Mouse (Mus musculus) adrenal gland, adult 8-10 months (tissue): ENCODE data around the gene Gpr87. TPM values are rescaled to one million over a fixed set of nuclear protein-coding genes. Genes with fewer than 3 reads are reported as not detected.

Experiments
- DNase-seq: peaks from one replicate; pipeline ENCODE4 v3.0.0; 2022
- total RNA-seq, 4 experiments: library from RNA; stranded (reverse); gene quantifications; 2 replicates each; pipeline ENCODE4 v1.2.4; 2022

The Gpr87 gene
- total RNA-seq, result not detected

DNA sequence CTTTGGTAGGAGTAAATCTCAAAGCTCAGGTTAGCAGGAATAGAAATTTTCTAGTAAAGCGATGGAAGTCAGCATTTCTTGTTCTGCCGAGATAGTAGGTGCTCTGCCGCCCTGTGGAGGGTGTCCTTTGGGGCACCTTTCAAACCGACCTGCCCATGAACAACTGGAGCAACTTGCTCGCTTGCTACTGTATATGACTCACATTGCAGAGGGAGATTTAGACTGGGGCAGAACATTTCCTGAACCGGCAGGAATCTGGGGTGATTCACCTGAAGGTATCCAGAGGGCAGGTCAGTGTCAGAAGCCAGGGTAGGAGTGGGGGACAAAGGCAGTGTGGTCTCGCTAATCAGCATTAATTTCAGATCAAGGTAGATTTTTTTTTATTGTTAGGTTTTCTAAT lies at the start of gene Gpr87:
Gene Gpr87 (minus strand): TSS at position 167 of the 400 bp plus-strand sequence.
- no peak for DNase-seq

DNA sequence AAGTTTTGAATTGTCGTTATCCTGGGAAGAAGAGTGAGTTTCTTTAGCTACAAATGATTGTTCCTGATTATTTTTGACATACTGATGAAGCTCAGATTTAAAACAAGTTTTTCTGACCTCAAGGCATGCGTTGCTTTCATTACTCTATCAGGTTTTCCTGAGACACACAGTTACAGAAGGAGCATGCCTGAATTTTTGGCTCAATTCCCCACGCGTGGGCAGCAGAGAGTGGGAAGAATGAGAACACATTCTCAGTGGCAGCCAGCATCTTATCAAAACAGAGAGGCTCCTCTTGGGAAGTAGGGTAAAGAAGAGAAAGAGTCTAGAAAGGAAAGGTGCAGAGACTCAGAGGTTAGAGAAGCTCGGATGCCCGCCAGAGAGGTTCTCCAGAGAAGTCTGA lies 48.5 kb upstream of the Gpr87 start:
- no peak for DNase-seq

DNA sequence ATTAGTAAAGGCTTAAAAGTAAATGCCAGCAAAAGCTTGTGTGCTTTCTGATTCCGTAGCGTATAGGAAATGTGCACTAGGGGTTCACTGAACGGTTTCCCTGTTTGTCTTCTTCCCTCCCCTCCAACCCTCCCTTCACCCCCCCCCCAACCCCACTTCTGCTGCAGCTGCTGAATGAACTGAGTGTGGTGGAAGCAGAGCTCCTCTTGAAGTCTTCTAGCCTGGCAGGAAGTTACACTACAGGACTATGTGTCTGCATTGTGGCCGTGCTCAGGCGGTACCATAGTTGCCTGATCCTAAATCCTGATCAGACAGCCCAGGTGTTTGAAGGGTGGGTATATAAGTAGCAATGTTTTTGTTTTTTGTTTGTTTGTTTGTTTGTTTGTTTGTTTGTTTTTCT lies 40.0 kb upstream of the Gpr87 start:
- no peak for DNase-seq

DNA sequence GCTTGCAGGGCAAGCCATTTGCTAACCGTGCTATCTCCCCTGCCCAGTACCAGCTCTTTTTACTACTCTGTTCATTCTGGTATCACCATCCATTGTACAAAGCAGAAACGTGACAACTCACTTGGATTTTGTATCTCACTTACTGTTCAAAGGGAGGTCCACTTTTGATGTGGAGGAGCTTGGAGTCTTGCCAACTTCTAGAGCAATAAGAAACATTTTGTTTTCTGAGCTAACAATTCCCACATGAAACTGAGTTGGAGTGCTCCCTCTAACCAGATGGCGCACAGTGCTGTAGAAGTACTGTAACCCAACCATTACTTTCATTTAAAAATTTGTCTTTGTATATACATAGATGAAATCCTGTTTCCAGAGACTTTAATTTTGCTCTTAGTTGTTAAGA lies 36.0 kb upstream of the Gpr87 start:
- no peak for DNase-seq

DNA sequence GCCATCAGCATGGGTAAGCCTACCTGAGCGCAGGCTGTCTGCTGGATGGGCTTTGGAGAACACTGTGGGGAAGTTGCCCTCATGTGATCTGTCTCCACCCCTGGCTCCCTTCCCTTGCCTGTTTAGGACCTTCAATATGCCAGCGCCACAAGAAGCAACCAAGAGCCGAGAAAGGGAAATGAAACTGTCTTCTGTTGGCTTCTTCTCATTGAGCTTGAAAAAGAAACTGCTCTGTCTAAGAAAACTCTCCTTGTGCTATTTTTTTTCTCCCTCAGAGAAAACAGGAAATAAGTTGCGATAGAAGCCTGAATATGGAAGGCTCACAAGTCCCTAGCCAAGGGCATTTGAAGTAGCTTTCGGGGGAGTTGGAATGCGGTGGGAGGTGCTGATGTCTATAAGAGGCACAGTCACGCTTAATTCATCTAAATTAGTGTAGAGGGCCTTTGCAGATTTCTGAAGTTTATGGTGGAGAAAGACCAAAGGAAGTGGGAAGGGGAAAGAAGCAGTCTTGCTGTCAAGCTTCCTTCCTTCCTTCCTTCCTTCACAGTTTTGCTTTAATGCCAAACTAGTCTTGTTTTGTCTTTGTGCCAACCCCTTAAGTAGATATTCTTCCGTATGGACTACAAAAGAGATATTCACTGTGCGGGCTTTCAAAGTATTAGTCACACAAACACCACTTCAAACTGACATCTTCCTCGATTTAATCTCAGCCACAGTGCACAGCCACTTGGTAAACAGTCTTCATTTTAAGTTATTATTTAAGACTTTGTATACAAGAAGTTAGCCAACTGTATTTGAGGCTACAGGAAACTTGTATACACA lies 34.0 kb upstream of the Gpr87 start:
- peak; percentile 18 for DNase-seq

DNA sequence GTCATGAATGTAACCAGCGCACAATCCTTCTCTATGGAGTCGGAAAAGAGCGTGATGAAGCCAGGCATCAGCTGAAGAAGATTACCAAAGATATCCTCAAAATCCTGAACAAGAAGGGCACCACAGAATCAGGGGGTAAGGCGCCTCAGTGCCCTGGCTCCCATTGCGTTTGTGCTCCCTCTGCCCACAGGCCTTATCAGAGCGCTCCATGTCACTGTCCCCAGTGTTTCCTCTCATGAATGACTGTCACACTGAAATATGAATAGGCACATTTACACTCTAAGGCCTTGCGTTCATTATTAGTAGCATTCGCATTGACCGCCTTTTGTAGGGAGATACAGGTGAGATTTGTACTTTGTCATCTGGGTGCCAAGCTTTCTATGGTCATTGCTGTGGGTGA lies 32.8 kb upstream of the Gpr87 start:
- DNase-seq, result no peak

DNA sequence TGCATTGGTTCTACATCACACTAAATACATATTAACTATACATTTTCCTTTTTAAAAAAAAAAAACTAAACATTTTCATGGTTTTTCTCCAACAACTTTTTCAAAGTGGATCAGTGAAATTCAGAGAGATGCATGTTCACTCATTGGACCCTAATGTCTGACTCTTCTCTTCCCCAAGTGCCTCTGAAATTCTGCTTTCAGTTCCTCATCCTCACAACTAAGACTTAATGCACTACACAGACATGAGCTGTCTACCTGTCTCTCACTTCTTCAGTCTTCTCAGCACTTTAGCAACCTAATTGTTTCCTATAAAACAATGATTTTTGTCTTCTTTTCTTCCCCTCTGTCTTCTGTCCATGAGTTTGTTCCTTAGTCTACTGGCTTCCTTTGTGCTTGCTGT lies 30.5 kb upstream of the Gpr87 start:
- no peak for DNase-seq

DNA sequence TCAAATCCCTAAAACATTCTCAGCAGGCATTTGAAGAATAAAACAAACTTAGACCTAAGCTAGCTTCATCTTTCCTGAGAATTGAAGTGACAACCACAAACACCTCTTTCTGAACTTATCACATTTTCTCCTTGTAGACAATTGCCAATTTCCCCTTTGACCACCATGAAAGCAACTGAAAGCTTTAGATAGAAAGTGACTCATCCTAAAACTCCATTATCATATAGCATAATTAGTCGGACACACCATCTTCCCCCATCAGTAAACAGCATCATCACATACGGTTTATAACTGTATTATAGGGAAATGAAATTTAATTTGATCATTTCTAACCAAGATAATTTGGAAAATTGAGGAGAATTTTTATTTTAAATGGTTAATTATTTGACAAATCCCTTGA lies 27.4 kb upstream of the Gpr87 start:
- DNase-seq, result no peak

DNA sequence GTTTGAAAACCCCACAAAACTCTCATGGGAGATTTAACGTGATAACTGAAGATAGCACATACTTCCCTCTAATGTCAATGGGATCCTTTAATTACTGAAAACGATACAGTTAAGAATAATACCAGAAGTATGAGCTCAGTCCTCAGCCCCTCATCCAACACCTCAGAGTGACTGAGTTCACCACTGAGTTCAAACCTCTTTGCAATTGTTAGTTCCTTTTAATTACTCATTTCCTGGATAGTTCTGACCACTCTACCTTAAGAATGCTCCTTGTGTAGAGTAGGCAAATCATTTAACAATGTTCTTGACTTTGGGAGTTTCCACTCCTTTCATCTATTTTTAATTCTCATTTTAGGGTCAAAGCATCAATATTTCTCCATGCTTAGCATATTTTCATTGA lies 24.4 kb upstream of the Gpr87 start:
- no peak for DNase-seq

DNA sequence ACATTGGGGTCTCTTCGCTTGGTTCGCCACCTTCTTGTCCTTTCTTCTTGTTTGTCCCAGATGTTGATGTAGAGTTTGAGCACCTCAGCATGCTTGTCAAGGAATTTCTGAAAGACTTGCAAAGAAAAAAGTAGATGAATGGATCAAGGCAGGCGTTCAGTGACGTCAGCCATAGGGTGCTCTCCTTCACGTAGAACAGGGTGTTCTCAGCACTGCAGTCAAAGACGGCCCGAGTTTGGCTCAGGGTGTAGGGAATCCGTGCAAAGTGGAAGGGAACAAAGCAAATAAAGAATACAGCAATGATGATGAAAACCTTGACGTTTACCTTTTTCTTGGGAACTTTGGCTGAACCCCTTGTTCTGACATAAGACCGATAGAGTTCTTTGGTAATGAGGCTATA lies 22.3 kb upstream of the Gpr87 start:
- DNase-seq, result no peak

DNA sequence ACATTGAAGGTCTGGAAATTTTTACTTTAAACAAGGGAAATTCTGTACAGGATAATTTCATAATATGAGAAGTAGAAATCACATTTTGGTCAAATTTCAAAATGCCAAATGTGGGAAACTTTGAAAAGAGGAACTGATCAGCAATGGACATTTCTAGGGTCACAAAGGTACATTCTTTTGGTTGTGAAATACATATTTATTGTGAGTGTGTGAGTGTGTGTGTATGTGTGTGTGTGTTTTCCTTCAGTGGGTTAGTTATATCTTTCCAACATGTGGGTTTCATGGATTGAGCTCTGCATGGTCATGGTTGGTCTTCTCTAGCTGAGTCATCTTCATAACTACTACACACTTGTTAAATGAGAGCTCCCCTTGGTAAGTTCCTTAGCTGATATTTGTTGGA lies 17.5 kb upstream of the Gpr87 start:
- no peak for DNase-seq

DNA sequence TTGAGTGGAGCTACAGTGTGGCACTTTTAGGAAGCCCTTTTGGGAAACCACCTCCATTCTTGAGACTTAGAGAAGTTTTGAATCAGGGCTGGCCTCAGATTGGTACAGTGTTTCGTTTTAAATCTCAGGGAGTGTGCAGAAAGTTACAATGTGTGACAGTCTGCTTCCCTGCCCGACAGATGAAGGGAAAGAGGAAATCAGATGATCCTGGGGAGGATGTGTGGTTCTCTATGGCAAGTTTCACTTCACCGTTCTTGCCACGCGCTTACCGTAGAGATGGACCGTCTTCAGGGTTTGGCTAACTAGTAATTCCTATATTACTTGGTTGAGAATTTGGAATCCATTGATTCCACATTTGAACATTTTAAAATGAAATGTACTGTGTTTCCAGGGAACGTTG lies 16.9 kb upstream of the Gpr87 start:
- DNase-seq, result no peak

DNA sequence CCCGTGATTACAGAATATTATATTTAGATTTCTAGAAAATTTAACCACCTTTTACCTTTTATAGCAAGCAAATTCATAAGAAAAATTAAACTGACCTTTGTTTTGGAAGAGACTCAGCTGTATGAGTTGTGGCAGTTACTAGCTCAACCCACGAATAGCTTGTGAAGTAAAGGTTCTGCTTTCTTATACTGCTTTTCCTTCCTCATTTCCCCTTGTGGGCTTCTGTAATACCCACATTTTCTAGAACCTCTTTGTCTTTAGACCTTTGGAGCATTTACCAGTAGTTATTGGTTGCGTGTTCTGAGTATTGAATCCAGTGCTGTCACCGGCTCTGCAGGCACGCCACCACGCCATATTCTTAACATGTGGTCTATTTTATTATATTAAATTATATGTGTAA lies 15.8 kb upstream of the Gpr87 start, which contains the start of gene P2ry13:
Gene P2ry13 (minus strand): TSS at position 156 of the 400 bp plus-strand sequence.
- DNase-seq, result no peak

DNA sequence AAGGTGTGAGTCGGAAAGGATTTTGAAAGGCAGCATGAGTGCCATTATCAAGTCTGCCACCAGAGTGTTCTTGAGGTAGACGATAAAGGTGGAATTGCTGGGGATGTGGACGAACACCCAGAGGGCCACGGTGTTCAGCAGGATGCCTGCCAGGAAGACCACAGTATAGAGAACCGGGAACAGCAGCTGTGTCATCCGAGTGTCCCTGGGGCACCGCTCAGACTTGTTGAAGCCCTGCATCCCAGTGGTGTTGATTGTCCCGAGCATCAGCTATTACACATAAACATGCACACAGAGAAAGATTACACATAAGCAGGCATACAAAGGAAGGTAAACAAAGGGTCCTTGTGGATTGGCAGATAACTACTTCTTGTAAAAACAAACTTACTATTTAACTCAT lies 15.2 kb upstream of the Gpr87 start:
- no peak for DNase-seq

DNA sequence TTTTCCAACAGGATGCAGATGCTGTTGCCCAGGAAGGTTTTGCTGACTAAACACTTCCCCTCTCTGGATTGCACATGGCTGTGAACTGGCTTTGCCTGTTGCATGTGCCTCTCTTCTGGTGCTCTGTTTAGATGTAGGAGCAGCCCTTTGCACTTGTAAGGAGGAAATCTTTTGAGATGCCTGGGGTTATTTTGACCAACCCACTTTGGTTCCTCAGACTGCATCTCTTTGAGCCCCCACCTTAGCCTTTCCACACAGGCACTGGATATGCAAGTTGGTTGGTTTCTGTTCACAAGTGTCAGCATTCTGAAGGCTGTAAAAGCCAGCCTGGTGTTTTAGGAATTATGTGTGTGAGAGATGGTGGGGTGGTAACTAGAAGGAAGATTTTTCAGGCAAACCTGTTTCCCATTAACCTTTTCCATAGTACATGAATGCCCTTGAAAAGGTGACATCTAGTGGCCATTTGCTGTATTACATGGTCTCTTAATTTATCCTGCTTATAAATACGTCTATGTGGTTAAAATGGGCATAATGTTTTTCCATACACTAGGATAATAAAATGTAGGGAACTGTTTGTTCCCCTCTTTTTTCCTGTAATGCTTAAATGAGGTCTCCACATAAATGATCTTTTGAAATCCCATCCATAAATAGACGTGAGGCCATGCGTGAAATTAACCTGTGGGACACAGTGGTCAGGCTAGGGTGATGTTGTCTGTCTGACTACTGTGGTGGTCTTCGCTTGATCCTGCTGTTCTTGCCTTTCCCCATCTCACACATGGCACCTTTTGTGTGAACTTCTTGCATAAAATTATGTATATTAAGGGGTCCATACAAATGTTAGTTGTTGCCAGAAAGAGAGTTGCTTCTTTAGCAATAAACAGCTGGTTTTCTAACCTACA lies 14.0 kb upstream of the Gpr87 start:
- no peak for DNase-seq

DNA sequence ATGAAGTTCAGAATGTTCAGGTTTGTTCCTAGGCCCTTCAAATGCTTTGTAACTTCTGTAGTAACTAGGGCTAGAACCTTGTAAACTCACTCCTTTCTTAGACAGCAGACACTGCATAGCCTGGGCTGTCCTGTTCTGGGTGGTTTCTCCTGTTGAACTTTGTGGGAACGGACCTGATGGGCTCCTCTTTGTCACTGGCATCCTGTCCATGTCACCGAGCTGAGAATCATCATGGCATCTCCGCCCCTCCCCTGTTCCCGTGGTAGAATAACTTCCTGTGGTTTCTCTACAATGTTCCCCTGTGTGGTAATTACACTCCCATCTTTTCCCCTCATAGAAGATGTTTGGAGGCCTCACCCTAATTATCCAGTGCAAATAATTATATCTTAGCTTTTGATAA lies 11.0 kb upstream of the Gpr87 start:
- no peak for DNase-seq

DNA sequence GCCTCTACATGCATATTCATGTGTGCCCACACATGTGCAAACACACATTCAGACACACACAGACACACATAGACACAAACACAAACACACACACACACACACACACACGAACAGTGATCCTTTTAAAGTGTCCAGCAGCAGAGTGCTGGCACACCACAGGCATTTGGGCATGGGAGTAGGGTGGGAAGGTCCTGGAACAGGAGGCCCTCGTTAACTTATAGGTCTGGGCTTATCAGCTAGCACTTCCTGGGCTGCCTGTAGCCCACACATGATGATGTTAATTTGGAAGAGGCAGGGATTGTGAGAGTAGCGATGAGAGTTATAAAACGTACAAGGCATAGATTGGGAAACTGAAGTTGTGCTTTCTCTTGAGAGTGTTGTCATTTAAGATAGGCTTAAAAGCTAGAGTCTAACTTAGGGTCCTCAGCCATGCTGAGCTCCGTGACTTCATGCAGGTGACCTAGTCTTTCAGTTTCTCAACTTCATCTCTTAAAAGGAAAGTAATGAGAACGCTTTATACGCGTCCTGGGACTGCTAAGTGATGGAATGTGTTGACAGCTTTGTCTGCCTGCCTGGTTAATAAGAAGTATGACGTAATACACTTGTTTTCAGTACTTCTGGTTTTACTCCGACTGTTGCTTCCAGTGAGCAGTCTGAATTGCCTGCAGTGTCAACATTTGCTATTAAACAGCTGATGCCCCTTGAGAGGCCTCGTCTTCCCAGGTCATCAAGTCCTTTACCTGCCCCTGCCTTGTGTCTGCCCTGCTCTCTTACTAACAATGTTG lies 10.0 kb upstream of the Gpr87 start:
- DNase-seq, result no peak

DNA sequence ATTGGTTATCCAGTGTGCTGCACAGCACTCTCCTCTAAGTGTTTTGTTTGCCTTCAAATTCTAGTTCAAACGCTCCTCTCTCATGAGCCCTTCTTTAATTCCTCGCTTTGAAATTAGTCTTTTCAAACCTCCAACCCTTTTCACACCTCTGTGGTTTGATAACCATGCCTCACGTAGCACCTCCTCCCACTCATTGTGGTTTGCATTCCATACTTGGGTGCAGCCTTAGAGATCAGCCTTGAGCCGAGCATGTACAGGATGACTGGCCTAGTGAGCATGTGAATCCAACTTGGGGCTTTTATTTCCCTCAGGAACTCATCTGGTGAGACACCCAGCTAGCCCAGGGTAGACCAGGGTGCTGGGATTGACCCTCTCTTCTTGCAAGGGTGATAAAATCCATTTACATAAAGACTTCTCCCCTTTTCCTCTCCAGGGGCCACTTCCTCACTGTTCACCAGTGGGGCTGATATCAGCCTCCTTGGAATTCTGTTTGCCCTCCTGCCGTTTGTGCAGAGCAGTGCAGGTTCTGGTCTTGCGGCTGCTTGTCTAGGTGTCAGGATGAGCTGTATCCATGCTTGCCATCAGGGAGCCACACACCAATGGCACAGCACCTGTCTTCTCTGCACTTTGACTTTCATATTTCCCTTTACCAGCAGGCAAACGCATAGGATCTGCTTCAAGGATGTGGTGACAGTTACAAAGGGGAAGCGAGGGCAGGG lies 9.1 kb upstream of the Gpr87 start:
- DNase-seq, result no peak

DNA sequence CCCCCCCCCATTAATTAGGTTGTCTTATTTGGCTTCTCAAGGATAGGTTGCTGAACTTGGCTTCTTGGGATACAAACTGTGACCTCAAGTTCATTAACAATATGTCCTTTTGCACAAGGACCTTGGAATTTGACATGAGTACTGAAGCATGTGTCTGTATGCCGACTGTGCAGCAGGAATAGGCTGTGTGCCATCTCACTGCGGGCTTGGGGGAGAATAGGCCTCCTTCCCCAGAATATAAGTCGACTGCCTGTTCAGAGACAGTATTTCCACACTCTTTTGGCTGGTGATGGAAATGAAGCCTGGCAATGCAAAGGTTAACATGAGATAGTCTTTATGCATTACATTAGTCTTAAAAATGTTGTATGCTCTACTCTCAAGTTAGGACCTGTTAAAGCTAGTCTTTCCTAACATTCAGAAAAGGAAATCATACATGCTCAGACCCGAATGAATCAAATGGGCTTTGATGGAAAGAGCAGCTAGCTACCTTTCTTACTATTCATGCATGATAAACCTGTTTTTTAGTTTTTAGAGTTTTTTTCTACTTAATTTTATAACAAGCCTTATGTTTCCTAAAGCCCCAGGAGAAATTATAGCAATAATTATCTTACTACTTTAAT lies 2.5 kb upstream of the Gpr87 start:
- no peak for DNase-seq

DNA sequence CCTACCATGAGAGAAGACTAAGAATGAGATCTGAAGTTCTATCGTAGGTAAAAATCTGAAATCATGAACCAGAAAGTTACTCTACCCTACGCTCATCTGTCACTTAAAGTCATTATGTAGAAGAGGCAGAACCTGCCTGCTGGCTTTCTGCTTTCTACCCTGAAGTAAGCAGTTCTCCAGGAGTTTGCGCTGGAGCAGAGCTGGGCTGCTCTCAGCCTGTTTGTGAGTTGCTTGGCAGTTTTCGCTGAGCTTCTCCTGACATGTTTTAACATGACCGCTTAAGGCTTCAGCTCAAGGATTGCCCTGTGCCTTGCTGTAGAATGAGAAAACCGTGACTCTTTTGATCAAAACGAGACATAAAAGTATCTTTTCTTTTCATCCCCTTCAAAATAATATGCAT lies 805 bp downstream of the Gpr87 start:
- no peak for DNase-seq

DNA sequence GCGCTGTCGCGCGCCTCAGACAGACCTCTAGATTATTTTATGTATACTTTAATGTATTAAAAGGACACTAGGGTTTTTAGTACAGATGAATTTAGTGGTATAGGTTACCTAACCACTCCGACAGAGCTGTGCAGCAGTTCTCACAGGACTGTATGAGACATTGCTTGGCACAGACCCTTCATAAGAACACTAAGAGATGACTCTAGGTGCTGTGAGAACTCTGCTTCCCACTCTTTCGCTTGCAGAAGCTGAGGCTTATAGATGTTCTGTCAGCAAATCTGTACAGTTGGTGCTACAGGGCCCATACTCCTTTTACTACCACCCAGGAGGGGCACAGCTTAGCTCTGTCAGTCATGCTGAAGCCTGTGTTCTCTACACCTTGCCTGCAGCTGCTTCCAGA lies 3.2 kb downstream of the Gpr87 start:
- no peak for DNase-seq

DNA sequence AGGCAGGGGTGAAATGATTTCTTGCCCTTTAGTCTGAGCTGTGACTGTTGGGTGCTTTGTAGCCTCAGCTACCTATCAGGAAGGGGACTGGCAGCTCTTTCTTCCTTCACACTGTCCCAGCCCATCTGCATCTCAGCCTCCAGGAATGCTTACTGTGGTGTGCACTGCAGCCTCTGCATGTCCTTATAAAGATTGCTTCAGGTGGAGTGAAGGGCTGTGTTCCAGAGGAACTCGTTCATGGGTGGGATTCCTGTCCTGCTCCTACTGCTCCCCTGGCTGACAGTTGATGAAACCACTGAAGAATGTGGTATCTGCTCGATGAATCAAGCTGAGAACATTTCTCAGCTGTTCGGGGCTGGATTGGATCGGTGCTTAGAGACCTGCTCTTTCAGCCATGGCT lies 7.6 kb downstream of the Gpr87 start:
- DNase-seq, result no peak
